Mouse (Mus musculus) hindbrain, embryonic 14.5 days (tissue): ENCODE data around the gene Herc3. TPM values are rescaled to one million over a fixed set of nuclear protein-coding genes. Genes with fewer than 3 reads are reported as not detected.

Experiments used
- ATAC-seq: fragments of 200-750 bp; cut with Nextera tagmentation; 2 replicates; pipeline ENCODE4 v1.8.0; 2017; ENCODE audit warnings: moderate number of reproducible peaks, mild to moderate bottlenecking, moderate TSS enrichment, moderate library complexity; ENCODE audit not compliant: low FRiP score
- DNase-seq: peaks from one replicate; pipeline ENCODE4 v3.0.0-alpha.2; 2015; ENCODE audit warnings: low spot score
- H3K27ac ChIP-seq: fragments of 300-500 bp; sonication (generic); 2 replicates; pipeline ENCODE4 v1.5.1; 2014; ENCODE audit warnings: mild to moderate bottlenecking, moderate library complexity
- H3K27me3 ChIP-seq: fragments of 300-500 bp; sonication (generic); 2 replicates; pipeline ENCODE4 v1.6.1; 2014; ENCODE audit warnings: mild to moderate bottlenecking, low read length, mixed read lengths; ENCODE audit not compliant: control insufficient read depth, insufficient read depth
- H3K36me3 ChIP-seq: fragments of 300-500 bp; sonication (generic); replicated peaks from 2 replicates; pipeline ENCODE4 v1.6.1; 2014; ENCODE audit not compliant: control insufficient read depth, insufficient read depth
- H3K4me1 ChIP-seq: fragments of 300-500 bp; sonication (generic); replicated peaks from 2 replicates; pipeline ENCODE4 v1.6.1; 2014; ENCODE audit warnings: antibody characterized with exemption, low read length, mixed read lengths; ENCODE audit not compliant: control insufficient read depth, insufficient read depth
- H3K4me2 ChIP-seq: fragments of 300-500 bp; sonication (generic); replicated peaks from 2 replicates; pipeline ENCODE4 v1.6.1; 2014; ENCODE audit warnings: mild to moderate bottlenecking, moderate library complexity
- H3K4me3 ChIP-seq: fragments of 300-500 bp; sonication (generic); replicated peaks from 2 replicates; pipeline ENCODE4 v1.5.1; 2014; ENCODE audit warnings: mild to moderate bottlenecking, low read length
- H3K9ac ChIP-seq: fragments of 300-500 bp; sonication (generic); 2 replicates; pipeline ENCODE4 v1.6.1; 2014
- H3K9me3 ChIP-seq: fragments of 300-500 bp; sonication (generic); 2 replicates; pipeline ENCODE4 v1.6.1; 2016; ENCODE audit warnings: low read length; ENCODE audit not compliant: control insufficient read depth
- whole genome bisulfite sequencing: fragments of 180-500 bp; shearing (Covaris S2); extraction: QIAGEN DNeasy Blood & Tissue Kit; methylation state at CpG from one replicate; pipeline ENCODE4 v1.1.7; 2014; 5-methylcytosine and 5-hydroxymethylcytosine counted together
- polyA plus RNA-seq: library from polyadenylated mRNA; unstranded; fragments of >200 nt; fragmentation: Nextera tagmentation; extraction: Ambion mirVana; gene quantifications from 2 replicates; pipeline ENCODE4 v1.2.1, GENCODE M21; 2014

Gene Herc3
- polyA plus RNA-seq, 1 experiment from 2014 or later = 33.7 TPM

- no peak for DNase-seq
- Histone ChIP-seq H3K36me3 (0 out of 2 replicates have a peak, but pooled peaks cover 11% of the 10 kb centered on the region), H3K27ac (no peak overlapping the region), H3K4me1 (peaks cover 19% of the 10 kb centered on the region), H3K4me3 (no peak overlapping the region), H3K9ac (no peak overlapping the region), H3K4me2 (no peak overlapping the region), H3K9me3 (no peaks in the 10 kb centered on the region), H3K27me3 (no peaks in the 10 kb centered on the region)
- ATAC-seq = no peak
Measured at GRCm38 (mm10) chr6:58937726-58938125, 106.5 kb downstream of the Herc3 start.

- Histone ChIP-seq H3K9ac (no peak overlapping the region), H3K4me3 (no peak overlapping the region), H3K4me2 (no peak overlapping the region), H3K36me3 (peaks cover 10% of the 10 kb centered on the region; the same call in 1 of the 2 replicates), H3K27ac (no peak overlapping the region), H3K27me3 (no peaks in the 10 kb centered on the region), H3K4me1 (no peaks in the 10 kb centered on the region), H3K9me3 (no peaks in the 10 kb centered on the region)
- DNase-seq = no peak
- 92% methylated on average over 2 of the region's 2 CpGs for WGBS
- ATAC-seq = no peak
Measured at GRCm38 (mm10) chr6:58942276-58942675, 111.0 kb downstream of the Herc3 start.

DNA sequence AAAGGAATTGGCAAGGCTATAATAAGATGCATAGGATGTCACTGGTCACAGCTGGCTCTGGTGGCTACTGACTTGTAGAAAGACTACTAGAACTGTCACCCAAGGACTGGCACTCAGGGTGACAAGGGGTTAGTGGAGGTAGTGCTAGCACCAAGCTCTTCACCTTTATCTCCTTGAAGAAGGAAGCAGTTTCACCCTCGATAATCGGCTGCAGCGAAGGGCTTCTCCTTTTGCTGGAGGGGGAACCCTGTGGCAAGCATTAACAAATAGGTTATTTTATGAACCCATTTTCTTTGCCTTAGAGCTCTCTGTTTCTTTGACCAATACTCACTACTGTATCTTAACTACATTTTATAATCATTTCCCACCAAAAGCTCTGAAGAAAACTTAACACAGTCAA lies 112.7 kb downstream of the Herc3 start:
- Histone ChIP-seq H3K9me3 (no peaks in the 10 kb centered on the region), H3K36me3 (peaks cover 17% of the 10 kb centered on the region), H3K27me3 (no peaks in the 10 kb centered on the region), H3K4me1 (no peaks in the 10 kb centered on the region), H3K4me2 (no peak overlapping the region), H3K27ac (no peak overlapping the region), H3K9ac (no peak overlapping the region), H3K4me3 (no peak overlapping the region)
- DNase-seq = no peak
- ATAC-seq = no peak
- 96% methylated on average over 3 of the region's 3 CpGs for WGBS

- Histone ChIP-seq H3K27ac (no peak overlapping the region), H3K36me3 (peaks cover 17% of the 10 kb centered on the region), H3K4me1 (no peaks in the 10 kb centered on the region), H3K4me3 (no peak overlapping the region), H3K9me3 (no peaks in the 10 kb centered on the region), H3K4me2 (no peak overlapping the region), H3K27me3 (no peaks in the 10 kb centered on the region), H3K9ac (no peak overlapping the region)
- DNase-seq (no peak), ATAC-seq (no peak)
- 62% methylated on average over 2 of the region's 2 CpGs for WGBS
Measured at GRCm38 (mm10) chr6:58946246-58946645, 115.0 kb downstream of the Herc3 start.

GRCm38 (mm10) chr6:58946840-58947239 lies 115.6 kb downstream of the Herc3 start:
- H3K27me3 ChIP-seq = no peaks in the 10 kb centered on the region
- H3K36me3 ChIP-seq = peaks cover 17% of the 10 kb centered on the region
- no peaks in the 10 kb centered on the region for H3K4me1 ChIP-seq
- no peak for DNase-seq
- WGBS = 75% methylated on average over 4 of the region's 4 CpGs
- no peak for ATAC-seq
- H3K9ac ChIP-seq = no peak overlapping the region
- no peaks in the 10 kb centered on the region for H3K9me3 ChIP-seq
- H3K4me3 ChIP-seq = no peak overlapping the region
- no peak overlapping the region for H3K4me2 ChIP-seq
- no peak overlapping the region for H3K27ac ChIP-seq

DNA sequence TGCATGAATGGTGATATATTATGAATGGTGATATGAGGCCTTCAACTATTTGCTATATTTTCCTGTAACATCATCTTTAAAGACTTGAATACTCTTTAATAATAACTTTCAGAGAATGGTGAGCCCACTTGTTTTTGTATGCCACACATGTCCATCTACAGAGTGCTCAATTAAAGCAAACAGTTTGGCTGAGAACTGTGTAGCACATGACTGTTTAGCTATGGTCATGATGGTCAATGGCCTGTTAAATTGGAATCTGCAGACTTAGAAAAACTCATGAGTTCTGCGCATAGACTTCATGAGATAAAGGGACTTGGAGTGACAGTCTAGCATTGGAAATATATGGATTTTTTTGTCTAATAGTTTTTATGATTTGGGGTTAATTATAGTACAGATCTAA lies 119.1 kb downstream of the Herc3 start:
- WGBS = 92% methylated on average over 1 of the region's 1 CpGs
- DNase-seq (no peak), ATAC-seq (no peak)
- Histone ChIP-seq H3K9me3 (no peaks in the 10 kb centered on the region), H3K4me1 (no peaks in the 10 kb centered on the region), H3K4me3 (no peak overlapping the region), H3K4me2 (no peak overlapping the region), H3K27ac (no peak overlapping the region), H3K27me3 (no peaks in the 10 kb centered on the region), H3K9ac (no peak overlapping the region), H3K36me3 (peaks cover 31% of the 10 kb centered on the region)

- Histone ChIP-seq H3K4me1 (no peaks in the 10 kb centered on the region), H3K27me3 (no peaks in the 10 kb centered on the region), H3K36me3 (peaks cover 33% of the 10 kb centered on the region), H3K27ac (no peak overlapping the region), H3K4me2 (no peak overlapping the region), H3K9ac (no peak overlapping the region), H3K9me3 (no peaks in the 10 kb centered on the region), H3K4me3 (no peak overlapping the region)
- WGBS = 75% methylated on average over 2 of the region's 2 CpGs
- DNase-seq = no peak
- ATAC-seq = no peak
Measured at GRCm38 (mm10) chr6:58951128-58951992, 120.1 kb downstream of the Herc3 start.

DNA sequence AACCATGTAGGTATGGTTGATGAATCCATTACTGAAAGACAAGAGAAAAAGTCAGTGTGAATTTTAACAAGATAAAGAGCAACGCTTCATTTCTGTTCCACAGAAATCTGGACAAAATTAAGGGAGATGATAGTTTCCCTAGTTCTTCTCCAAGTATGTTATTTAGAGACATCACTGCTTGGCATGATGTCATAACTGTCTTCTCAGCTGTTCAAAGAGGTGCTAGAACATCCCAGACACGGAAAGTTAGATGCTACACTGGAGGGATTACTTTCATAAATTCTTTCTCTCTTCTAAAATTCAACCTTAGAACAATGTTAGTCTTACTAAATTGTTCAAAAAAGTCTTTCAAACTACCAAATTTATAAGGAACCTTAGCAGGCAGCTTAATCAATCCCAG lies 129.3 kb downstream of the Herc3 start:
- 95% methylated on average over 2 of the region's 2 CpGs for WGBS
- no peak overlapping the region for H3K27ac ChIP-seq
- no peak overlapping the region for H3K9ac ChIP-seq
- no peaks in the 10 kb centered on the region for H3K27me3 ChIP-seq
- no peak overlapping the region for H3K4me3 ChIP-seq
- no peak for ATAC-seq
- no peak for DNase-seq
- H3K4me1 ChIP-seq = peaks cover 7% of the 10 kb centered on the region; the same call in 1 of the 2 replicates
- H3K4me2 ChIP-seq = no peak overlapping the region
- 0 out of 2 replicates have a peak, but pooled peaks cover under 1% of the 10 kb centered on the region for H3K36me3 ChIP-seq
- H3K9me3 ChIP-seq = no peaks in the 10 kb centered on the region

- 89% methylated on average over 5 of the region's 5 CpGs for WGBS
- H3K4me2 ChIP-seq = no peak overlapping the region
- ATAC-seq = no peak
Measured at GRCm38 (mm10) chr6:58962691-58963090, 131.4 kb downstream of the Herc3 start.

More at GRCm38 (mm10) chr6:58962691-58963090, 131.4 kb downstream of the Herc3 start:
- no peak overlapping the region for H3K9ac ChIP-seq
- H3K27ac ChIP-seq = no peak overlapping the region
- no peak overlapping the region for H3K4me3 ChIP-seq
- H3K27me3 ChIP-seq = no peaks in the 10 kb centered on the region
- H3K9me3 ChIP-seq = no peaks in the 10 kb centered on the region
- H3K36me3 ChIP-seq = no peaks in the 10 kb centered on the region
- DNase-seq = no peak
- peaks cover 11% of the 10 kb centered on the region; the same call in 1 of the 2 replicates for H3K4me1 ChIP-seq
